Mouse (Mus musculus) erythroblast, embryonic 14.5 days (primary cell): ENCODE data around the gene Cobll1.

Experiments used
- GATA1 ChIP-seq: IDR thresholded peaks from 2 replicates; pipeline ENCODE4 v1.6.1; 2012; ENCODE audit warnings: low read length, inconsistent platforms, mixed read lengths
- TAL1 ChIP-seq: IDR thresholded peaks from 3 replicates; pipeline ENCODE4 v1.6.1; 2012; ENCODE audit warnings: low read length, inconsistent platforms, mixed read lengths

GRCm38 (mm10) chr2:65075431-65075830 is 163.8 kb downstream of the Cobll1 start:
- TF ChIP-seq GATA1: no peak
- no peak for TF ChIP-seq TAL1
